ENCODE assay signal across 26 mouse cellular contexts in the genomic region with DNA sequence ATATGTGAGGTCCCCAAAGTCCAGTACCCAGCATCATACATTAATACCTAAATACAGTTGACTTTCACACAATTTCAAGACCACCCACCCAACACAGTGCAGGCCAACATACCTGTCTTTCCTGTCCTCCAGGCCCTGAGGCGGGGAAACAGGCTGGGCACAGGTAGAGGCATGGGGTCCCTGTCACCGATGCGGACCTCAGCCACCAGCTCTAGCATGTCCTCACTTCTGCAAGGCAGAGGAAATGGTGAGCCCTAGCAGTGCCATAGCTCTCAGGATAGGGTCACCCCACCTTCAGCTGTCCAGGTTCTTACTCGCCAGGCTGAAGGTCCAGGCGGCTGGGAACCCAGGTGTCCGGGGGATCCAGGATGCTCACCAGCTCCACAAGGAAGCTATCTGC.
"Had no signal": no experiment of that assay in that cellular context is flagged by ENCODE, and none has a peak within 500 bp of the region (broad histone marks: within the 10 kb centered on the region; RNA-seq: fewer than 3 reads in every experiment).

No protein-coding gene starts in this region.

- DNase-seq: gastrocnemius, adult 2 months; gastrocnemius, postnatal 10 days; gastrocnemius, postnatal 25 days; heart, adult 2 months; heart, postnatal 4 days; kidney, adult 18-20 months; kidney, adult 8-10 months; kidney, postnatal 10 days; kidney, postnatal 25 days; kidney, postnatal 4 days had no signal

- H3K9ac ChIP-seq: heart, embryonic 13.5 days; heart, embryonic 15.5 days; hindbrain, embryonic 14.5 days; intestine, embryonic 15.5 days; limb, embryonic 13.5 days; limb, embryonic 15.5 days; liver, embryonic 14.5 days had no signal

- H3K27ac ChIP-seq: gastrocnemius, adult 2 months; heart, adult 2 months; heart, embryonic 13.5 days; heart, embryonic 15.5 days; hindbrain, embryonic 10.5 days; hindbrain, embryonic 12.5 days; hindbrain, embryonic 14.5 days; intestine, embryonic 15.5 days; layer of hippocampus, adult 2 months; left cerebral cortex, adult 2 months; limb, embryonic 13.5 days; limb, embryonic 15.5 days; liver, embryonic 14.5 days had no signal

- H3K4me2 ChIP-seq: heart, embryonic 11.5 days; heart, embryonic 13.5 days; heart, embryonic 15.5 days; hindbrain, embryonic 12.5 days; hindbrain, embryonic 14.5 days; intestine, embryonic 15.5 days; limb, embryonic 13.5 days; limb, embryonic 15.5 days had no signal

- H3K9me3 ChIP-seq: heart, embryonic 13.5 days; heart, embryonic 15.5 days; hindbrain, embryonic 10.5 days; hindbrain, embryonic 12.5 days; intestine, embryonic 15.5 days; limb, embryonic 13.5 days; limb, embryonic 15.5 days had no signal

- H3K27me3 ChIP-seq: heart, embryonic 13.5 days; heart, embryonic 15.5 days; hindbrain, embryonic 12.5 days; intestine, embryonic 15.5 days; limb, embryonic 13.5 days; limb, embryonic 15.5 days; liver, embryonic 12.5 days had no signal

- H3K4me3 ChIP-seq: gastrocnemius, adult 2 months; heart, adult 2 months; heart, embryonic 13.5 days; heart, embryonic 15.5 days; hindbrain, embryonic 10.5 days; hindbrain, embryonic 12.5 days; intestine, embryonic 15.5 days; layer of hippocampus, adult 2 months; left cerebral cortex, adult 2 months; limb, embryonic 13.5 days; limb, embryonic 15.5 days; liver, embryonic 12.5 days had no signal

- ATAC-seq: hindbrain, embryonic 16.5 days; inflammation-experienced regulatory T-cells, adult 6 months; intestine, embryonic 15.5 days; intestine, postnatal 0 days; liver, embryonic 12.5 days had no signal
